Mouse (Mus musculus): ENCODE data around the gene Sypl.
A peak's percentile ranks its signal among the peaks of the same experiment; 100 is the strongest.
"Not testable (repeated sequence)": the region's sequence is repeated elsewhere in the genome, so short reads cannot be mapped to it uniquely, and the experiment has no call there.

The Sypl gene

DNA sequence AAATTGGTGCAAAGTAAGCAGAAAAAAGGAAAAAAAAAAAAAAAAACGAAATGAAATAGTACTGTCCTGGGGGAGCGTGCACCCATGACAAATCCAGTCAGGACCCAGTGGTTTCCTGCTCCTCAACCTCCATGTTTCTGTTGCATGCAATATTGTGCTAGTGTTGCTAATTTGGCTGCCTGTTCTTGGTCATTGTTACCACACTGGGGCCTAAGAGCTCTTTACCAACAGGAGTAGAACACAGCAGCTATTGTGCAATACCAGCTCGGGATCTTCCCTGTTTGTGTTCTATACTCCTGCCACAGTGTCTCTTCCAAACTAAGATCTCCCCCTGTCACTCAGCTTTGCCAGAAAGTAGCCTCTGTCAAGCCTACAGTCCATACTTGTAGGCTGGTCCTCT, 9.7 kb upstream of the Sypl start:
- DNase-seq = no peak

DNA sequence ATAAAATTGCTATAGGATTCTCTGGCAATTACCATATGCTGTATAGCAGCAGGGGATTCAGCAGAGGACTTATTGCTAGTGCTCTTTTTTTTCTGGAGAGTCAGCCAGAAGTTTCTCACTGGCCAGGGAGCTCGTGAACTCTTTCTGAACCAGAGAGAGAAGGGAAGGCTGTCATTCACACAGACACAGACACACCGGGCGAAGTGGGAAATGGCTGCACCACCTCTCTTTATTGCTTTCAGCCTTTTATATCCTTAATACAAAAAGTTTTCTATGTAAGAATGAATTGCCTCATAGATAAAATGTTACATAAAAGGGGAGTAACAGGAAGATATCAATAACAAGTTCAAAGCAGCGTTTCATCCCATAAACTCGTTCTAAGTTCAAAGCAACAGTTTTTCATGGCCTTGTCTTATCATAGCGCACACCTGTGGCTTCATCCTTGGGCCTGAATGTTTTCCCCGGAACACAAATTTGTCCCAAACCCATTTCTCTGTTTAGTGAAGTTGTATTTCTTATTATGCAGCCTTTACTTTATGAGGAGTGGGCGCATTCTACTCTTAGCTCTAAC, 8.7 kb upstream of the Sypl start:
- DNase-seq = no peak

DNA sequence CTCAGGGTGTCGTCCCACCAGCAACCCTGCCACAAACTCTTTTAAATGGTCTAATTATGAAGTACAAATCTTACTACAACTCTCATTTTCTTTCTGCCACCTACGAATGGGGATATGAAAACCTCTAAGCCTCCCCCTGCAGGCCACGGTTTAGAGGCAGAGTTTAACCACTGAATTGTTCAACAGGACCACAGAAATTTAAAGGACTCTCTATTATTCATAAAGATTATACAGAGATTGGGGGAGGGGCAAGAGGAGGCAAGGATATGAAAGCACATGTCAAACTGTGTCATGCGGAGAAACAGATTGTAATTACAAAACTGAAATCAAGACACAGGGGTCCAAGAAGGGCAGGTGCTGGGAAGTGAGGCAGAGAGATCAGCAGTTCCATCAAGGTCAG, 7.3 kb upstream of the Sypl start:
- no peak for DNase-seq

DNA sequence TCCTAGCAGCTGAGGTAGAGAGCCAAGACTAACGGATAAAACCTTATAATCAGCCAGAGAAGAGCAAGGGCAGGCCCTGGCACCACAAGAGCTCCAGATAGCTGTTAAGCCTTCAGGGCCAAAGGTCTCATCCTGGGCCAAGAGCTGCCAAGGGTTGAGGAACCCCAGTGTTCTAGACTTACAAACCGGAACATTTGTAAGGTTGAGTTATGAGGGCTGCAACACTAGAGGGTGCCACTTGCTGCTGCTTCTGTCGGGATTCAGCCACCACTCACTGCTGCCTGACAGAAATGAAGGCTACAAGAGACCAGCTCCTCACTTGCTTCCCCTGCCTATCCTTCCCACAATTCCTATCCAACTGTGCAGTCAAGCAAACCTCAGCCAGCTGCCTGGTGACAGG, 1.3 kb upstream of the Sypl start:
- DNase-seq = peak; percentile 72 to 86

DNA sequence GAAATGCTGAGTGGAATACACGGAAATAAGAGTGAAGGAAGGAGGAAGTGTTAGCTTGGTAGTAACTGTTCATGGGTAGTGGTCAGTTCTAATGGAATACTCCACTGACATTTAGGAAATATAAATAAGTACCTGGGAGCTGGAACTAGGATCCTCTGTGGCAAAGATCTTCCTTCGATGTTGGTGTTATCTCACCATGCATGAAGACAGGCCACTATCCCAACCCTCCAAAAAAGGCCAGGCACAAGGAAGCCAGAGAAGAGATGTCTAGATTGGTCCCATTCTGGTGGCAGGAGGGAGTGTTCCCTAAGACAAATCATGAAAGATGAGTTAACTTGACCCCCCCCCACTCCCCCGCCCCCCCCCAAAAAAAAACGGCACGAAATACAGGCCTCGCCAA, 625 bp upstream of the Sypl start:
- DNase-seq = no peak

DNA sequence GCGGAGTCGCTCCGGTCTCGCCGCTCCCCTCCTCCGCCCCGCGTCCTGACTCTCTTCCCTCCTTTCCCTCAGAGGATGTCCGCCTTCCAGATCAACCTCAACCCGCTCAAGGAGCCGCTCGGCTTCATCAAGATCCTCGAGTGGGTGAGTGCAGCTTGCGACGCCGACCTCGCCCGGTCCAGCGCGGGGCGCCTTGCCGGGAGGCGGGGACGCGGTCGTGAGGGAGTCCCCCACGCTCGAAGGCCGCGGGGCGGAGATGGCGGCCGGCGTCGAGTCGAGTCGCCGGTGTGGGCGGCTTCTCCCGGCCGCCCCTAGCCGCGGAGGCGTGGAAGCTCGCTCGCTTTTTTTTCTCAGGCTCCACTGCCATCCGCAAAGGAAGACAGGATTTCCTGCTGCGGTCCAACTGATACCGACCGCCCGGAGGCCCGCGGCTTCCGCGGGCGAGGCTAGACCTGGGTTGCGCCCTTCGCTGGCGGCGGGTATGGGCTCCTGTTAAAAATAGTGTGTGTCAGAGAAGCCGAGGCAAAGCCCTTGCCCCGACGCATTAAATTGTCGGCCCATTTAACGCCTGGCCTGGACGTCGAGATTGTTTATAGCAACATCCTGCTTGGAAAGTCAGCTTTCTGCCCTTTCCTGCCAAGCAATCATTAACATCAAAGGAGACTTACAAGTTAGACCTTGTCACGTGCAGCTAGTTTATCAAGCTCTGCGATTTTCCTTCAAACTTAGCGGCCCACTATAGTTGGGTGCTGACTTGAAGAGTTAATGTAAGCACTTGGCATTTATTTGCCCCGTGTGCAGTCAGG, 728 bp downstream of the Sypl start:
- peak; percentile 64 to 86 for DNase-seq

DNA sequence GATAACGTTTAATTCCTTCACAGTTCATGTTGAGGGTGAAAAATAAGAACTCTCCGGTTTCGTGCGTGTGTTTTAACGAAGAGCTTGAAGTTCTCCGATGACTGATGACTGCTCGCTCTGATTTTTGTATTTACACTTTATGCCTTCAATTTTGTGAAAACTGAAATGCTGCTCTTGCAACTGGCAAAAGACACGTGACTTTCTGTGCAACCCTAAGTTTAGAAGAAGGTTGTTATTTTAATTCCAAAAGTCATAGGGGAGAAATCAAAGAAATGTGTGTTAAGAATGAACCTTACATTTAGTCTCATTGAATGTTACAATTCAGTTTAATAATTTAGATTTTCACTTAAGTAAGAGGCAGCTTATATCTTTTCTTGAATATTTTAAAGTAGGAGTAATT, 1.3 kb downstream of the Sypl start:
- no peak for DNase-seq

DNA sequence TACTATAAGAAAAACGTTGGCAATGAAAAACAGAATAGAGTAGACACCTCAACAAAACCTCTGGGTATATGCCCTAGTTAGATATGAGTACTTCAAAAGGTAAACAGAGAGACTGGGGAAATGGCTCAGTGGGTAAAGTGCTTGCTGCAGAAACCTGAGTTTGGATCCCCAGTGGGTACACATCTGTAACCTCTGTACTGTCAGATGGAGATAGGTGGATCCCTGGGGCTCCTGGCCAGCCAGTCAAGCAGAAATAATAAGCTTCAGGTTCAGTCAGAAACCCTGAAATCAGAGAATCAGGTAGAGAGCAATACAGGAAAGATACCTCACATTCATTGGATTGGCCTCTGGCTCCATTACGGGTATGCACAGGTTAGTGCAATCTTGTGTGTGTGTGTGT, 3.5 kb downstream of the Sypl start:
- no peak for DNase-seq

DNA sequence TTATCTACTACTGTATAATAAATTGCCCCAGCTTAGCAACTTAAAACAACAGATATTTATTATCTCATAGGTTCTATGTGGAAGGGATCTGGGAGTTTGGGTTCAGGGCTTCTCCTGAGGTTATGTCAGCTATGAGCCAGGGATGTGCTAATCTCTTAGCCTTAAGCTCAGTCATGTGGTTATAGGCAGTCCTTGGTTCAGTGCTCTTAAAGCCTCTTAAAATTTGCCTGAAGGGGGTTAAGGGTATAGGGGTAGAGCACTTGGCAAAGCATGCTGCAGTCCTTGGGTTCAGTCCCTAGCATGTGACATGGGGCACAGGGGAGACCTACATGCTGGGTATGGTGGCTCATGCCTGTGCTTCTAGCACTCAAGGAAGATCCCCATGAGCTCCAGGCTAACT, 8.4 kb downstream of the Sypl start:
- peak in 1 of 2 experiments; percentile 39 for DNase-seq

DNA sequence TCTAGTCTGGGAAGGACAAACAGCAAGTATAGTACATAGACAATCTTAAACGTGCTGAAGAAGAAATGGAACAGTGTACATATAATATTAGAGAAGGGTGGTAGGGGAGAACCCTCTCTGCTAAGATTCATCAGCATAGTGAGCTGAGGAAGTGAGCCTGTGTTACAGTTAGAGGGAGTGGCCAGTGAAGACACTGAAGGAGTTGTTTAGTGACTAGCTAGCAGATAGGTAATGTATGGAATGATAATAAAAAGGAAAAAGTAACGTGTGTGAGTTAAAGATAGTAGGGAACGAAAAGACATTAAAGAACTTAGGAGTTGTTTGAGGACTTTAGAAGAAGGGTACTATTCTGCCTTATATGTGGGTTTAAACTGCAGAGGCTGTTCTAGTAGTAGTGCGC, 10.2 kb downstream of the Sypl start:
- DNase-seq = no peak

DNA sequence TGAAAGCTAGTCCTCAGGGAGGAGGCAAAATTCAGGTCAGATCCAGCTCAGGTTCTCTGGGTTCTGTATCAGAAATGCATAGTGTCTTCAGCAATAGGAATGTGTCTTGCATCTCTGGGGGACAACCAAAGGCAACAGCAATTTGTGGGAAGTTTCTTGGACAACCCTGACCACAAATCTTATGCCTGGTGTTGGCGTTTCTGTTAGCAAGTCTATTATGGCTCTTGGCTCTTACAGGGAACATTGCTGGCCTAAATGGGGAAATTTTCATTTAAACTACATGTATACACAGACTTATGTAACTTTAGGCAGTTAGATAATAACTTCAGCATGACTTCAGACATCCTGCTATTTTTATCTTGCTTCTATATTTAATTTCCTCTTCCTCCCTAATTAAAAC, 18.6 kb downstream of the Sypl start:
- no peak for DNase-seq

DNA sequence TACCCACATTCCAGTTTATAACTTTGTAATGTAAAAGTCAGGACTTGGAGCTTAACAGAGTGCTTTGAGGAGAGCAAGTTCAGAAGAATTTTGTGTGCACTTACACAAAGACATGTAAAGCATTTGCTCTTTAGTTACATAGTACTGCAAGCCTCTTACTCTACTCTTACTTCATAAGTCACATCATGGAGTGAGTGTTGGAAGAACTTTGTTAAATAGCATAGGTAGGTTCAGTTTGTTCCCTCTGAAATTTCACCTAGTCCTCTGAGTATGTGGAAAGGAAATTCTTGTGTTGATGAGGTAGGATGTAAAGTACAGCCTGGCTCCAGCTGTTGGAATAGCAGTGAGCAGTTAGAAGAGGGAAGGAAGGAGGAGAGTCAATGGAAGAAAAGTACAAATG, 21.2 kb downstream of the Sypl start:
- DNase-seq = no peak

DNA sequence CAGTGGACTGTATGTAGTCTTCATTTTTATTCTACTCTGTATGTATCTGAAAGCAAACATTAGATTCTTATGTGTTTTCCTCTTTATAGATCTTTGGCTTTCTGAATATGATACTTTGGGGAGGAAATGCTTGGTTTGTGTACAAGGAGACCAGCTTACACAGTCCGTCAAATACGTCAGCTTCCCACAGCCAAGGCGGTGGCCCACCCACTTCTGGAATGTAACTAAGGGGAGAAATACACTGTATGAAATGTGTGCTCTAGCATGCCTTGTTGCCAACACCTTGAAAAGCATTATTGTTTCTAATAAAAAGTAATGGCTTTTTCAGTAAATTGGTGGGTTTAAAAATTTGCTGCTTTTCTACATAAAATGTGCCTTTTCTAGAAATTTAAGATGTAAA, 21.8 kb downstream of the Sypl start:
- DNase-seq = no peak

DNA sequence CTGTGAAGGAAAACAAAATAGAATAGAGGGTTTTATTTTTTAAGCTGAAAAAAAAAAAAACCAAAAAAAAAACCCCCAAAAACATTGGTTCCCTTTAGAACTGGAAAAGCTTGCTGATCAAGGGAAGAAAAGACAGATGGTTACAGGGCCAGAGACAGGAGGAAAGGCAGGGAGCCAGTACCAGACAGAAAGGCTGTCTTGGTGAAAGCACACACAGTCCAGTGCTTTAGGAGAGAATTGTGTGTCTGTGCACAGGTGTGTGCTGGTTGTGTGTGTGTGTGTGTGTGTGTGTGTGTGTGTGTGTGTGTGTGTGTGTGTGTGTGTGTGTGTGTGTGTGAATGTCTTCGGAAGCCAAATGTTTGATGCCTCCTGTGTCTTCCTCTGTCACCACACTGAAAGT, 28.9 kb downstream of the Sypl start:
- DNase-seq = no peak

DNA sequence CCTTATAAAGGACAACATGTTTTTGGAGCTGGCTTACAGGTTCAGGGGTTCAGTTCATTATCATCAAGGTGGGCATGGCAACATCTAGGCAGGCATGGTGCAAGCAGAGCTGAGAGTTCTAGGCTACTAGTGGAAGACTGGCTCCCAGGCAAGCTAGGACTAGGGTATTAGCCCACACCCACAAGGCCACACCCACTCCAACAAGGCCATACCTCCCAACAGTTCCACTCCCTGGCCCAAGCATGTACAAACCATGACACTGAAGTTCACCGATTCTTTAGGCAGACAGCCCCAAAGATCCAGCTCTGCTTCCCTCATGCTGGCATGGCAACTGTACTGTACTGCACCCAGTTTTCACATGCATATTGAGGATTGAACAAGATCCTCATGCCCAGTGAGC, 29.4 kb downstream of the Sypl start:
- no peak for DNase-seq

DNA sequence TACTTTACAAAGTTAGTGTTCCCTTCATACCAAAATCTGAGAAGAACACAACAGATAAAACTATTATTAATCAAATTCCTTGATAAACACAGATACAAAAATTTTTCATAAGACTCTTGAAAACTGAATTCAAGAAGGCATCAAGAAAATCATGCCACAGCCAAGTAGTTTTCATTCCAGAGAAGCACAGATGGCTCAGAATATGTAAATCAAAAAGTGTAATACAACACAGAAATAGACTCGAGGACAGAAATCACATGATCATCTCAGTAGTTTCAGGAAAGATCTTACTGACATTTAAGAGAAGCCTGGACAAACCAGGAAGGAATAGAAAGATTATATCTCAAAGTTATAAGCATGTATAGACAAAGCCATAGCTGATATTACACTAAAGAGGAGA, 32.6 kb downstream of the Sypl start:
- DNase-seq = no peak

DNA sequence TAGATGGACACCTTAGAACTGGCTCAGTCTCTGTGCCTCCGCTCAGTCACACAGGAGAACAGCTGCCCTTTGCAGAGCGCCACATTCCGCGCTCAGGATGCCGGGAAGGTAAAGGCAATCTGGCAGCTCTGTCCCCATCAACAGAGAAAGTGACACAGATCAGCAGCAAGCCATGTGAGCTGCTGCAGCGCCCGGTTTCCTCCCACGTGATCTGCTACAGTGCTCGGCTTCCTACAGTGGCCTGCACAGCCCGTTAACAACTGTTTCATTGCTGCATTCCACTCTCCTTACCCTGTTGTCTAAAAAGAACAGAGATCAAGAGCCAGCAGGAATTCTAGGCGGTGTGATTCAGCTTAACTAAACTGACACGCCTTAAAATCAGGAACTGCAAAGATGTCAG, 36.0 kb downstream of the Sypl start:
- peak; percentile 28 to 48 for DNase-seq

DNA sequence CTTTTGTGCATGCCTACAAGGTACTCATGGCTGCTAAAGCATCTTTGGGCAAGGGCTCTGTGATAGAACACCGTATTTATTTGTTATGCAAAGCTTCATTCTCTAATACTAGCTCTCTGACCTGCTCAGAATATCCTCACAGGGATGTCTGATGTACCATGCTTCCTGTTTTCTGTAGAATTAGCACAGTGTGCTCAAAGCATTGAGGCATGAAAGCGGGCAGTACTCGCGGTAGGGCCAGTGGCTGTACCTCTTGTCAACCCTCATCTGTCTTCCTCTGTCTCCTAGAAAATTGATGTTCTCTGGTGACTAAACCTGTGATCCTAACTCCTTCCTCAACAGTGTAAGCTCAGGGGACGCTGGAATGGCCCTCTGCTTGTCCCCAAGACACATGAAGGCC, 40.4 kb downstream of the Sypl start:
- DNase-seq = no peak

DNA sequence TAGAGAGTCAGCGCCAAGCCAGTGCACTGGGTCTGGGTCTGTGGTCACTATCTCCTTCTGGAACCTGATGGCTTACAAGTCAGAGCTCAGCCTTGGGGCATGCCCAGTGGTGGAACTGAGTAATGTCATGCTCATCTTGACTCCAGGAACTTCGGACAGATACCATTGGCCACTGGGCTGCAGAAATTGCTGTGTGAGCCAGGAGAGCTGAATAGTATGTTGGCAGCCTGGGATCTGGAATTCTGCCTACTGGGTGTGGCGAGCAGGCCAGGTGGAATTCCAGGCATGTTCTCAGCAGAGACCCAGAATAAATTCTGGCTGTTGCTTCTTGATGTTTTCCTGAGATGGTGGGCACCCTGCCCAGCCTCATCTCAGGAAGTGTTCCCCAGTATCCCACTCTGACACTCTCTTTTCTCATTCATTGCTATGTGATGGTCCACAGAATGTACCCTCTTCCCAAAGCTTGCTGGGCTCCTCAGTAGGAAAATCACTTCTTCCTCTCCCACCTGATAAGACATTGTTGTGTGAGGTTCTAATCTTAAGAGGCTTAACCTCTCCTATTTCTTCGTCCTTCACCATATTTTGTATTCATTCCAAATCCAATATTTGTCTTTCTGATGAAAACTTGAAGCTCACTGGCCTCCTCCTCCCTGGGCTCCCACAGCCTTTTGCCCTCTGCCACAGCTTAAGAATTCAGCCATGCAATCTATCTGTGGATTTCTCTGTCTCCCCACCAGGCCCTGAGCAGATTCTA, 41.6 kb downstream of the Sypl start:
- DNase-seq = peak; percentile 57 to 60

DNA sequence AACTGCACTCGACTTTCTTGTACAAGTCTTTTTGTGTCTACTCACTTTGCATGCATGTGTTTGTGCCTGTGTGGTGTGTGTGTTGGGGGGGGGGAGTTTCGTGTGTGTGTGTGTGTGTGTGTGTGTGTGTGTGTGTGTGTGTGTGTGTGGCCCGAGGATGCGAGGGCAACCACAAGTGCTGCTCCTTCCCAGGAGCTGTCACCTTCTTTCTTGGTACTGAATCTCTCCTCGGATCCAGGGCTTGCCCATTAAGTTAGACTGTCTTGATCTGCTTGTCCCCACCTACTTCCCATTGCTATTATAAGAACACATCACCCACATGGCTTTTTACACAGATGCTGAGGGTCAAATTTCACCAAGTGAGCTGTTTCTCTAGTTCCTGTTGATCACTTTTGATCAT, 45.1 kb downstream of the Sypl start:
- DNase-seq = no peak

DNA sequence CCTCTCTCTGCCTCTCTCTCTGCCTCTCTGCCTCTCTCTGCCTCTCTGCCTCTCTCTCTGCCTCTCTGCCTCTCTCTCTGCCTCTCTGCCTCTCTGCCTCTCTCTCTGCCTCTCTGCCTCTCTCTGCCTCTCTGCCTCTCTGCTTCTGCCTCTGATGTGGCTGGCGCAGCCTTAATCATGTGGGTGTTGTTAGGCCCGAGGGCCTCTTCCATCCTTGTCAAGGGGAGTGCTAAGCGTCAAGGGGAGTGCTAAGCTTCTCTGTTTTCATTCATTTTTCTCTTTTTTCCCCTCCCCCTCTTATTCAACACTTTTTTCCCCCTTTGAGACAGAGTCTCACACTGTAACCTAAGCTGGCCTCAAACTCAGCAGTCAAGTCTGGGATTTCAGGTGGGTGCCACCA, 46.1 kb downstream of the Sypl start:
- not testable (repeated sequence) for DNase-seq

DNA sequence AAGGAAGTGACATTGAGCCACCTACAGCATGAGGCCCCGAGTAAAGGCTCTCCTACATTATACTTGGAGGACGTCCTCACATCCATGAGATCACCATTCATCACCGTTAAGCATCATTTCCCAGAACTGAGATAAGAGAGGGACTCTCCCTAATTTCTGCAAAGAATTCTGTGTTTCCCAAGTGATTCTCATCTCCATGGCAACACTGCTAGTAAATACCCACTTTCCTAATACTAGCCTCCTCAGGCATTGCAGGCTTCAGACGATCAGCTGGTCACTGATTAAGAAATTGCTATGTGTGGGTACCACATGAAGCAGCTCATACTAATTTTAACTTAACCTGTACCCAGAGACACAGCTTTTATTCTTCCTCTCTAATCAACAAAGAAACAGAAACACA, 46.7 kb downstream of the Sypl start:
- no peak for DNase-seq

DNA sequence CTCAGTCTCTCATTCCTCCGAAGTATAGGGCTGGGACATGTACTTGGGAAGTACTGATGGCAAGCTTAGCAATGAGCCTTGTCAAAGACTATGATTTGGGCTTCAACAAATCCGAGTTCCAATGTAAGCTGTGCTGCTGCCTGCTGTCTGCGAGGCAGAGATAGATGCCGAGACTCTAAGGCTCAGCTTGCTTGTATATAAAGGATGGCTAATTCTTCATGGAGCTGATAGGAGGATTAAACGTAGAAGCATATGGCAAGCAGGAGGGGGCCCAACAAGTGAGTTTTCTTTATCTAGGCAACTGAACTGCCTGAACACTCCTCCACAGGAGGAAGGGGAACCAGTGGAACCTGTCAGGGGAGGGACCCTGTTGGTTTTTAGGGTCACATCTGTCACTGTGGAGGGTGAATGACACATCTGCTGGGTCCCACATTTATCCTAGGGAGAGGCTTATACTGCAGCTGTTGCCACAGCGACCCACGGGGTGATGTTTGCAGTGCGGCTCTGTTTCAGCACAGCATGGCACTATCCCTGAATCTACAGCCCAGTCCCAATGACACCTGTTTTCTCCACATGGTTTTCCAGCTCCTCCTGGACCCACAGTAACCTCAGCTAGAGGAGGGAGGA, 49.8 kb downstream of the Sypl start:
- DNase-seq = no peak

DNA sequence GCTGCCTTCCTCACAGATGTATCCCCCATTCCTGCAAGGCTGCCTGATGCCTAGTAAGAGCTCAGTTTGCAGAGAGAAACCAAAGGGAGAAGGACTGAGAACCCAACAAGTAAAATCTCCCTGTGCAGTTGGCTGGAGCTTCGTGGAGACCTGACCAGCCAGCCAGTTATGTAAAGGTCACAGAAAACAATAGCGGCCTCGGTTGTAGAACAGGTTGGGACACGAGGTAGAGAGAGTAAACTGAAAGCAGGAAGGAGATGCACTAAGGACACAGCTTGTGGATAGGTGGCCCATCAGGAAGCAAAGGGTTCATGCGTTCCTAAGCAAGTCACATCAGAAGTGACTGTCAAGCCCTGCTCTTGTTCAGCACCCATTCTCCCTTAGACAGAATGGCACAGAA, 52.2 kb downstream of the Sypl start:
- DNase-seq = no peak

All from kidney, postnatal 25 days (tissue).